Mouse (Mus musculus): Measurements from ENCODE around the gene Gpr89. TPM values are rescaled to one million over a fixed set of nuclear protein-coding genes. Genes with fewer than 3 reads are reported as not detected.

The Gpr89 gene
- polyA plus RNA-seq, 1 experiment from 2014 or later: 38.5 TPM

DNA sequence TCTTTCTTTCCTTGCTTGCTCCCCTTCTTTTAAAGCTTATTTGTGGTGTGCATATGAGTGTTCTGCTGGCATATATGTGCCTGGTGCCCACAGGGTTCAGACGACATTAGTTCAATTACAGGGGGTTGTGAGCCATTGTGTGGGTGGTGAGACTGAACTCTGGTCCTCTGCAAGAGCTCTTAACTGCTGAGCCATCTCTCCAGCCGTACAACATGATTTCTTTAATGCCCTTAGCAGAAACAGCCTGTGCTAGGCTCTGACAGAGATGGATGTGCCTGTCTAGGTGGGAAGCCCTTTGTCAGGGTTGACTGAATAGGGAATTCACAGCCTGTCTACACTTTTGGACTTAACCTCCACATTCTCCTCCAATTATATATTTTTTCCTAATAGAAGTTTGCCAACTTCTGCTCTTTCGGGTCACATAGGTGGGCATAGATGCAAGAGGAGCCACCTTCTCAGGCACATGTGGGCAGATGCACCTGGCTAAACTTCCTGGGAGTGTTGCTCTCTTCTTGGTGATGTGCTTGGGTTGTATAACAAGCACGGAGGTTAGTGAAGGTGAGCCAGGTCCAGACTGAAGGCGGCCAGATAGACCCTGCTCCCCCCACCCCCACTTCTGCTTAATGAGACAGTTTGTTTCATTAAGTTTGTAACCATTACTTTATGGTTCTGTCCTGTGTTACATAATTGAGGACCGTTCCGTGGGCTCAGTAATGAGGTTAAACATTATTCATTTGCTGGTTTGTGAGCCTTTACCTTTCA, 70.4 kb downstream of the Gpr89 start:
- Histone ChIP-seq H3K9me3 (no peaks in the 10 kb centered on the region), H3K4me3 (no peak overlapping the region), H3K27ac (replicated peaks) (no peak overlapping the region), H3K4me2 (no peak overlapping the region), H3K9ac (no peak overlapping the region), H3K4me1 (replicated peaks) (no peaks in the 10 kb centered on the region), H3K27me3 (no peaks in the 10 kb centered on the region), H3K36me3 (no peaks in the 10 kb centered on the region)
- 75% methylated on average over 7 of the region's 7 CpGs for WGBS
- no peak for ATAC-seq (ENCODE audit: low FRiP score, low read depth)

GRCm38 (mm10) chr3:96832930-96833329, 72.2 kb downstream of the Gpr89 start:
- Histone ChIP-seq H3K27me3 (no peaks in the 10 kb centered on the region), H3K9ac (no peak overlapping the region), H3K27ac (replicated peaks) (no peak overlapping the region), H3K4me1 (replicated peaks) (0 out of 2 replicates have a peak, but pooled peaks cover 3% of the 10 kb centered on the region), H3K4me2 (no peak overlapping the region), H3K9me3 (no peaks in the 10 kb centered on the region), H3K36me3 (no peaks in the 10 kb centered on the region), H3K4me3 (no peak overlapping the region)
- WGBS: 25% methylated on average over 5 of the region's 5 CpGs
- no peak for ATAC-seq (ENCODE audit: low FRiP score, low read depth)

GRCm38 (mm10) chr3:96829856-96830255, 75.3 kb downstream of the Gpr89 start:
- Histone ChIP-seq H3K9ac (no peak overlapping the region), H3K9me3 (no peaks in the 10 kb centered on the region), H3K27me3 (no peaks in the 10 kb centered on the region), H3K27ac (replicated peaks) (no peak overlapping the region), H3K4me1 (replicated peaks) (0 out of 2 replicates have a peak, but pooled peaks cover 3% of the 10 kb centered on the region), H3K36me3 (no peaks in the 10 kb centered on the region), H3K4me3 (no peak overlapping the region), H3K4me2 (no peak overlapping the region)
- WGBS: 76% methylated on average over 10 of the region's 10 CpGs
- no peak for ATAC-seq (ENCODE audit: low FRiP score, low read depth)

GRCm38 (mm10) chr3:96828984-96829383, 76.2 kb downstream of the Gpr89 start, which contains the start of the genes Pdzk1 and Cd160:
Gene Pdzk1 (plus strand): TSS chr3:96829284.
Gene Cd160 (minus strand): TSS chr3:96829351.
- Histone ChIP-seq H3K4me2 (no peak within 1 kb of the TSS), H3K27ac (replicated peaks) (no peak within 1 kb of the TSS)

GRCm38 (mm10) chr3:96828308-96828864, 76.8 kb downstream of the Gpr89 start:
- Histone ChIP-seq H3K4me2 (no peak overlapping the region), H3K36me3 (no peaks in the 10 kb centered on the region), H3K9me3 (no peaks in the 10 kb centered on the region), H3K27me3 (no peaks in the 10 kb centered on the region), H3K4me1 (replicated peaks) (0 out of 2 replicates have a peak, but pooled peaks cover 3% of the 10 kb centered on the region), H3K9ac (no peak overlapping the region), H3K27ac (replicated peaks) (no peak overlapping the region), H3K4me3 (no peak overlapping the region)
- WGBS: 40% methylated on average over 15 of the region's 15 CpGs
- no peak for ATAC-seq (ENCODE audit: low FRiP score, low read depth)

More at GRCm38 (mm10) chr3:96828984-96829383, 76.2 kb downstream of the Gpr89 start, which contains the start of the genes Pdzk1 and Cd160:
- 0 out of 2 replicates have a peak, but pooled peaks cover 3% of the 10 kb centered on the region for H3K4me1 ChIP-seq (replicated peaks)
- no peak within 1 kb of the TSS for H3K9ac ChIP-seq
- no peak for ATAC-seq (ENCODE audit: low FRiP score, low read depth)
- H3K9me3 ChIP-seq: no peaks in the 10 kb centered on the region
- H3K36me3 ChIP-seq: no peaks in the 10 kb centered on the region
- H3K4me3 ChIP-seq: no peak within 1 kb of the TSS
- 79% methylated on average over 1 of the region's 1 CpGs for WGBS
- H3K27me3 ChIP-seq: no peaks in the 10 kb centered on the region

GRCm38 (mm10) chr3:96825261-96825660, 79.9 kb downstream of the Gpr89 start:
- no peak overlapping the region for H3K27ac ChIP-seq (replicated peaks)
- H3K36me3 ChIP-seq: no peaks in the 10 kb centered on the region
- ATAC-seq (ENCODE audit: low FRiP score, low read depth): no peak
- WGBS: 36% methylated on average over 11 of the region's 11 CpGs
- H3K4me1 ChIP-seq (replicated peaks): 0 out of 2 replicates have a peak, but pooled peaks cover 3% of the 10 kb centered on the region
- H3K9ac ChIP-seq: no peak overlapping the region
- H3K9me3 ChIP-seq: no peaks in the 10 kb centered on the region
- H3K4me2 ChIP-seq: no peak overlapping the region
- H3K27me3 ChIP-seq: no peaks in the 10 kb centered on the region
- H3K4me3 ChIP-seq: no peak overlapping the region

- no peak overlapping the region for H3K4me3 ChIP-seq
Observed at GRCm38 (mm10) chr3:96824614-96825013, 80.5 kb downstream of the Gpr89 start.

GRCm38 (mm10) chr3:96823701-96824100, 81.4 kb downstream of the Gpr89 start:
- Histone ChIP-seq H3K9ac (no peak overlapping the region), H3K4me1 (replicated peaks) (0 out of 2 replicates have a peak, but pooled peaks cover 3% of the 10 kb centered on the region), H3K36me3 (no peaks in the 10 kb centered on the region), H3K27me3 (no peaks in the 10 kb centered on the region), H3K4me3 (no peak overlapping the region), H3K9me3 (no peaks in the 10 kb centered on the region), H3K27ac (replicated peaks) (no peak overlapping the region), H3K4me2 (no peak overlapping the region)
- WGBS: 55% methylated on average over 3 of the region's 3 CpGs
- ATAC-seq (ENCODE audit: low FRiP score, low read depth): no peak

More at GRCm38 (mm10) chr3:96824614-96825013, 80.5 kb downstream of the Gpr89 start:
- no peaks in the 10 kb centered on the region for H3K9me3 ChIP-seq
- no peak for ATAC-seq (ENCODE audit: low FRiP score, low read depth)
- H3K4me1 ChIP-seq (replicated peaks): 0 out of 2 replicates have a peak, but pooled peaks cover 3% of the 10 kb centered on the region
- no peaks in the 10 kb centered on the region for H3K36me3 ChIP-seq
- H3K9ac ChIP-seq: no peak overlapping the region
- WGBS: 82% methylated on average over 12 of the region's 12 CpGs
- H3K4me2 ChIP-seq: no peak overlapping the region
- H3K27ac ChIP-seq (replicated peaks): no peak overlapping the region
- no peaks in the 10 kb centered on the region for H3K27me3 ChIP-seq

GRCm38 (mm10) chr3:96821581-96821980, 83.6 kb downstream of the Gpr89 start:
- WGBS: 88% methylated on average over 4 of the region's 4 CpGs
- no peak for ATAC-seq (ENCODE audit: low FRiP score, low read depth)
- H3K36me3 ChIP-seq: no peaks in the 10 kb centered on the region
- H3K9me3 ChIP-seq: no peaks in the 10 kb centered on the region
- H3K27me3 ChIP-seq: no peaks in the 10 kb centered on the region
- H3K4me2 ChIP-seq: no peak overlapping the region
- H3K4me1 ChIP-seq (replicated peaks): no peaks in the 10 kb centered on the region
- no peak overlapping the region for H3K27ac ChIP-seq (replicated peaks)
- no peak overlapping the region for H3K9ac ChIP-seq
- H3K4me3 ChIP-seq: no peak overlapping the region

DNA sequence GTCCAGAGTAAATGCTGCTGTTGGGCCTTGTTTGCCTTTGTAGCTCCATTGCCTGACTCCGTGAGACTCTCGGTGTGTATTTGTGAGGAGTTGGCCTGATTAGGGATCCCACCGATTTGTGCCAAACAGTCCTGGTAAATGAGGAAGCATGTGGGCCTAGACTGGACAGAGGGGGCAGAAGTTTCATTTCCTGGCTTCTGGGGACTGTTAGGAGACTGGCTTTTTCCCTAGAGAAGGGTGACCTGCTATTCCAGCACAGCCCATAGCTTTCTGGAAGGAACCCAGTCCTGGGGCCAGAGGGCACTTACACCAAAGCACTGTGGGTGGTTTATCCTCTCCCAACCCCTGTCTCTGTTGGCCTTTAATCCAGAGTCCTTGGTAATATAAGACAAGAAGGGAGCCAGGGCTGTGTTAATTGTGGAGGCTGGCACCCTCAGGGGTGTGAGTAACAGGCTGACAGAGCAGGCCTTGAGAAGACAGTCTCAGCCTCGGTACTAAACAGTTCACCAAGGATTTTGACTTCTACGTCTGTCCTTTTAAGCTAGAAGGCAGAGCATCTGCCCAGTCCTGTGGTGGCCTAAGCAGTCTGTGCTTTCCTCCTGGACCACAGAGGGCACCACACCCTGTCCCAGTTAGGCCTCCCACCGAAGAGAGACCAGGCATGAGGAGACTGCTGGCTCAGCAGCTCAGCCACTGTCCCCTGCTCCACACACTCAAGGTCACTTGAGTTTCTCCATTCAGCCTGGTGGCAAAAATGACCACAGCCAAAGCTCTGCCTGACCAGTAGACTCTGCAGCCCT, 84.8 kb downstream of the Gpr89 start:
- Histone ChIP-seq H3K9me3 (no peaks in the 10 kb centered on the region), H3K4me2 (no peak overlapping the region), H3K4me3 (no peak overlapping the region), H3K27me3 (no peaks in the 10 kb centered on the region), H3K27ac (replicated peaks) (no peak overlapping the region), H3K36me3 (no peaks in the 10 kb centered on the region), H3K4me1 (replicated peaks) (no peaks in the 10 kb centered on the region), H3K9ac (no peak overlapping the region)
- WGBS: 87% methylated on average over 6 of the region's 6 CpGs
- no peak for ATAC-seq (ENCODE audit: low FRiP score, low read depth)
